In the genomic region with DNA sequence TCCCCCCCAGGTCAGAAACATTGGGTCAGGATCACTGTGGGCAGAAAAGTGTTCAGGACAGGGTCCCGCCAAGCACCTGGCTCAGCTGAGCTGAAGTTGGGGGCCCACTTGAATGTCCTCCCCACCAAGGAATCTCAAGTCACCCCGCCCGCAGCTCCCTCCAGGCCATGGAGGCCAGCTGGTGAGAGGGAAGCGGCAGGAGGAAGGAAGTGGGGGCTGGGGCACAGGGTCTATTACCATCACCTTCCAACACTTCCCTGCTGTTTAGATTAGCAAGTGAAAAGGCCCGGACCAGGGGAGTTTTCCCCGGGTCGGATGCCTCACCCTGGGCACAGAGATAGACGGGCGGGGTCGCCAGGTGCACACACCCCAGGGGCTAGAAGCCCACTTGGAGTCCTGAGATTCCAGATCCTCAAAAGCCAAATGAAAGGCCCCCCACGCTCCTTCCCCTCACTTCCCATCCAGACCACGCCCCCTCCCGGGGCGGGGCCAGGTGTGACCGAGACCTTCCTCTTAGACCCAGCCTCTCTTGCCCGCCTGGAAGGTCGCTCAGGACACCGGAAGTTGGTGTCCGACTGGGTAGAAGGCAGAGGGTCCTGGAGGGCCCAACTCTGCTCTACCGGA, we compare ENCODE assay signal across 8 mouse cellular contexts. TPM values are rescaled to one million over a fixed set of nuclear protein-coding genes. Genes with fewer than 3 reads are reported as not detected.
A peak's percentile ranks its signal among the peaks of the same experiment; 100 is the strongest.
DNase-seq lines count a peak whose midpoint lies in the region; ATAC-seq lines count a peak whose summit lies in the region.

No protein-coding gene starts in this region.

- WGBS in midbrain, embryonic 11.5 days = 11% methylated on average over 20 of the region's 20 CpGs

- no peak overlapping the region for H3K27ac ChIP-seq in midbrain, embryonic 11.5 days (ENCODE audit: low read depth, low read length)

- H3K4me3 ChIP-seq in midbrain, embryonic 11.5 days (ENCODE audit: low read depth, low read length) = no peak overlapping the region

- no peaks in the 10 kb centered on the region for H3K36me3 ChIP-seq in midbrain, embryonic 11.5 days (ENCODE audit: control insufficient read depth, insufficient read depth, low read length)

- no peaks in the 10 kb centered on the region for H3K9me3 ChIP-seq in midbrain, embryonic 11.5 days (ENCODE audit: control insufficient read depth, low read length)

- H3K9ac ChIP-seq in midbrain, embryonic 11.5 days (ENCODE audit: low read length) = no peak overlapping the region

- DNase-seq in cerebellum, postnatal 14 days = peak; percentile 28 to 46
- no peak for DNase-seq in cerebellum, adult 8-10 months
- peak; percentile 40 for DNase-seq in embryo, embryonic 10 days (ENCODE audit: low spot score)
- peak; percentile 42 to 54 for DNase-seq in heart, postnatal 14 days
- DNase-seq in kidney, postnatal 4 days = peak; percentile 73 to 84
- DNase-seq in midbrain, embryonic 11.5 days (ENCODE audit: low spot score, missing footprints) = no peak
- no peak for DNase-seq in right cerebral cortex, postnatal 25 days

- intact Hi-C loops in heart, postnatal 14 days (cut with DNase I) = no loop called here

- ATAC-seq in midbrain, embryonic 11.5 days (ENCODE audit: low FRiP score) = peak; percentile 33; the same call in 1 of the 2 replicates
- no peak for ATAC-seq in frontal cortex, adult (ENCODE audit: low TSS enrichment)

- peaks cover 71% of the 10 kb centered on the region for H3K4me1 ChIP-seq in midbrain, embryonic 11.5 days (ENCODE audit: control insufficient read depth, insufficient read depth, low read length)

- H3K27me3 ChIP-seq in midbrain, embryonic 11.5 days (ENCODE audit: control insufficient read depth, insufficient read depth, low read length) = no peaks in the 10 kb centered on the region

- peak overlapping the region; percentile 14 for H3K4me2 ChIP-seq in midbrain, embryonic 11.5 days

RNA-seq across cellular contexts. Expression of a gene that starts 8.2 kb away (rescaled TPM):
- 1 to 10 TPM; 2.1 to 3.9 TPM for total RNA-seq in heart, postnatal 14 days (2021)
- 85.3 and 92.0 TPM in 2 replicates for polyA plus RNA-seq in midbrain, embryonic 11.5 days (2014; fragmentation: Nextera tagmentation; extraction: Ambion mirVana)

RNA-seq across cellular contexts. Expression of a gene that starts 9.2 kb away (rescaled TPM):
- 10 to 100 TPM; 35.8 to 35.9 TPM for total RNA-seq in heart, postnatal 14 days (2021)
- 118 and 131 TPM in 2 replicates for polyA plus RNA-seq in midbrain, embryonic 11.5 days (2014; fragmentation: Nextera tagmentation; extraction: Ambion mirVana)

Comparison
In these comparisons a context has a peak if more than half of its experiments do, and no peak if none do; other contexts are left out.
1. DNase-seq: peak in cerebellum, postnatal 14 days (2 of 2), embryo, embryonic 10 days (single experiment), heart, postnatal 14 days (2 of 2) and kidney, postnatal 4 days (2 of 2); none in cerebellum, adult 8-10 months (single experiment), midbrain, embryonic 11.5 days (single experiment) and right cerebral cortex, postnatal 25 days (single experiment).